Mouse (Mus musculus) heart, postnatal 0 days (tissue): Measurements from ENCODE around the gene Rhebl1. TPM values are rescaled to one million over a fixed set of nuclear protein-coding genes. Genes with fewer than 3 reads are reported as not detected.
A peak's percentile ranks its signal among the peaks of the same experiment; 100 is the strongest.

ENCODE experiments used
- ATAC-seq: fragments of 200-750 bp; cut with Nextera tagmentation; 2 replicates; pipeline ENCODE4 v1.8.0; 2017; ENCODE audit warnings: low read depth, moderate number of reproducible peaks, moderate library complexity; ENCODE audit not compliant: insufficient read depth
- DNase-seq: peaks from one replicate; pipeline ENCODE4 v3.0.0-alpha.2; 2016; ENCODE audit warnings: low spot score
- H3K27ac ChIP-seq: fragments of 300-500 bp; sonication (generic); 2 replicates; pipeline ENCODE4 v1.5.1; 2014; ENCODE audit warnings: low read depth, mild to moderate bottlenecking
- H3K27me3 ChIP-seq: fragments of 300-500 bp; sonication (generic); 2 replicates; pipeline ENCODE4 v1.6.1; 2014; ENCODE audit warnings: low read length, mixed read lengths; ENCODE audit not compliant: control insufficient read depth, insufficient read depth
- H3K36me3 ChIP-seq: fragments of 300-500 bp; sonication (generic); replicated peaks from 2 replicates; pipeline ENCODE4 v1.6.1; 2014; ENCODE audit warnings: low read length, mixed read lengths; ENCODE audit not compliant: control insufficient read depth, insufficient read depth
- H3K4me1 ChIP-seq: fragments of 300-500 bp; sonication (generic); 2 replicates; pipeline ENCODE4 v1.6.1; 2014; ENCODE audit warnings: antibody characterized with exemption; ENCODE audit not compliant: control insufficient read depth, insufficient read depth
- H3K4me2 ChIP-seq: fragments of 300-500 bp; sonication (generic); 2 replicates; pipeline ENCODE4 v1.6.1; 2014; ENCODE audit warnings: low read depth, mild to moderate bottlenecking, low read length, moderate library complexity
- H3K4me3 ChIP-seq: fragments of 300-500 bp; sonication (generic); 2 replicates; pipeline ENCODE4 v1.5.1; 2014; ENCODE audit warnings: low read depth, low read length
- H3K9ac ChIP-seq: fragments of 300-500 bp; sonication (generic); replicated peaks from 2 replicates; pipeline ENCODE4 v1.6.1; 2014; ENCODE audit warnings: low read depth, low read length, mixed read lengths
- H3K9me3 ChIP-seq: fragments of 300-500 bp; sonication (generic); replicated peaks from 2 replicates; pipeline ENCODE4 v1.6.1; 2016; ENCODE audit warnings: low read length; ENCODE audit not compliant: control insufficient read depth
- CTCF ChIP-seq: IDR thresholded peaks from 2 replicates; pipeline ENCODE4 v1.5.1; 2016; ENCODE audit warnings: antibody characterized with exemption, control low read depth, low read depth
- EP300 ChIP-seq: IDR thresholded peaks from 2 replicates; pipeline ENCODE4 v1.6.1; 2016; ENCODE audit warnings: antibody characterized with exemption, low read depth
- WGBS: fragments of 180-500 bp; shearing (Covaris S2); extraction: QIAGEN DNeasy Blood & Tissue Kit; methylation state at CpG from one replicate; pipeline ENCODE4 v1.1.7; 2014; 5-methylcytosine and 5-hydroxymethylcytosine counted together
- polyA plus RNA-seq: library from polyadenylated mRNA; unstranded; fragments of >200 nt; fragmentation: Nextera tagmentation; extraction: Ambion mirVana; gene quantifications from 2 replicates; pipeline ENCODE4 v1.2.1, GENCODE M21; 2015
- total RNA-seq: library from RNA; depleted of rRNA; stranded (reverse); fragments of >200 nt; gene quantifications from 2 replicates; pipeline ENCODE4 v1.2.3, GENCODE M21; 2014; ENCODE audit warnings: low replicate concordance

The Rhebl1 gene
- total and polyA plus RNA-seq, 2 experiments from 2014 or later: 4.1 to 12.6 TPM

DNA sequence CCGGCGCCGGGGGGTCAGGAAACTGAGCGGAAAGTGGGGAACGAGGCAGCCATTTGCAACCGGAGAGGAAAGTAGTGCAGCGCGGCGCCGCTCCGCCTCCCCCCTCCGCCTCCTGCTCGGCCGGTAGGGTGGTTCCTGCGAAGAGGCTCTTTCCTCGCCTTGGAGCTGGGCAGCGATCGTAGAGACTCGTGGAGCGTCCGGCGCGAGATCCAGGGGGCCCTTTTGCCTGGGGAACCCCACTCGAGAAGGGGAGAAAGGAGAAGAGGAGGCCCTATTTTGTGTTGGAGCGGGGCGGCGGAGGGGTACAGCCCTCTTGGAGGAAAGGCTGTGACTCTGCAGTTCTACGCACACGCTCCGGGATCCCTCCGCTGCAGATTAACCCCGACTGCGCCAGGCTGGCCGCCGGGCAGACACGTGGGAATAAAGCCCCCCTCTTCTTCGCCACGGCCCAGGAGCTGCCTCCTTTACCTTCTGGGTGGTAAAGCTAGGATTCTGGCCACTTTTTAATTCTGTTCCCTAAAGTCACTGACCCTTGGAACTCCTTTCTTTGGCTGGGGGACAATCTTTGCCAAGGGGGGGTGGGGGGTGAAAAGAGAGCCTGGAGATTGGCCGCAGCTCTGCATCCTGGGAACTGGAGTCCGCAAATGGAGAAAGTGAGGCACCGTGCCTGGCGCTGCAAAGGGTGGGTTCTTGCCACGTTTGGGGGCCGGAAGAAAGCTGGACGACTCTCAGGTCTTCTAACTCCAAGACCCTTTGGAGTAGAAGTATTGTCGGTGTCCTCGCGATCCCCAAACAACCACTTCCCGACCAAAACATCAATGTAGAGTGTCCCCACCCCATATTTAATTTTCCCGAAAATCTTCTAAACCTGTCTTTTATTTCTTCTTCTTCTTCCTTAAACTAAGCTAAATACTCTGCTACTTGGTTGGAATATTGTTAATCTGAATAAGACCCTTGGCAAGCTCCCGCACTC, 22.1 kb downstream of the Rhebl1 start:
- peak overlapping the region; percentile 100 for H3K9ac ChIP-seq
- no peaks in the 10 kb centered on the region for H3K9me3 ChIP-seq
- peak; percentile 98 for DNase-seq
- peaks cover 34% of the 10 kb centered on the region for H3K4me1 ChIP-seq
- under 1% methylated on average over 51 of the region's 51 CpGs for WGBS
- TF ChIP-seq EP300 (no peak; the same call in 1 of the 2 replicates), CTCF (no peak)
- peak overlapping the region; percentile 99 for H3K4me3 ChIP-seq
- H3K36me3 ChIP-seq: no peaks in the 10 kb centered on the region
- peak overlapping the region; percentile 99 for H3K27ac ChIP-seq
- no peaks in the 10 kb centered on the region for H3K27me3 ChIP-seq
- ATAC-seq: peak; percentile 80
- peak overlapping the region; percentile 98 for H3K4me2 ChIP-seq

DNA sequence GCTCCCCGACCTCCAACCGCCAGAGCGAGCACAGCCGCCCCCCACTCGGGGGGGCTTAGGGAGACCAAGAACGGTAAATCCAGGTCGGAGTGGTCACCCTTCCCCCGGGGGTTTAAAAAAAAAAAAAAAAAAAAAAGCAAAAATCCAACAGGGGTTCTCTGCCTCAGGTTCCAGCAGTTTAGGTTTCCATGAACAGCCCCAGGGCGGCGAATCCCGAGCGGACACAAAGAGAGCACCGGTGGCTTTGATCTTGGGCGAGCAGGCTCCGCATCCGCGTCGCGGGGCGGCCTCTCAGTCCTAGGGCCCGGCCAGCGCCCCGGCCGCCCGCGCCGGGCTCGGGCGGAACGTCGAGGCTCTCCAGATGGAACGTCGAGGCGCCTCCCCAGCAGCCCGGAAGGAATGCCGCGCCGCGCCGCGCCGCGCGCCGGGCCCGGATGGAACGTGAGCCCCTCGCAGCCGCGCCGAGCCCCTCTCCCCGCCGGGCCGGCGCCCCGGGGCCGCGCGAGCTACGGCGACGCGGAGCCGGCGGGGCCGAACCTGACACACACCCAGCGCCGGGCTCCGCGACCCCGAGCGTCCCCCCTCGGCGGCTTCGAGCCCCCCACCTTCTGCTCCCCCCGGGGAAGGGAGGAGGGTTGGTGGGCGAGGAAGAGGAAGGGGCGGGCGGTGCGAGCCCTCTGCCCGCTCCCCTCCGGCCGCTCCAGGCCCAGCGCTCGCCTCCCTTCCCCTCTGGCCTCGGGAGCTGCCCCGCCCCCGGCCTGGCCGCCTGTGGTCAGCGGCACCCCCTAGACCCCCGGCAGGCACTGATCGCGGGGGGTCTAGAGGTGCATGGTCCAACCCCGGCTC, 23.0 kb downstream of the Rhebl1 start, which contains the start of gene Kmt2d:
Kmt2d (minus strand) TSS at position 135 of the 846 bp plus-strand sequence.
- Histone ChIP-seq H3K9ac (peak within 1 kb of the TSS; percentile 100), H3K4me3 (peak within 1 kb of the TSS; percentile 99), H3K4me2 (peak within 1 kb of the TSS; percentile 98), H3K27ac (peak within 1 kb of the TSS; percentile 99), H3K4me1 (peaks cover 34% of the 10 kb centered on the region), H3K36me3 (peaks cover 3% of the 10 kb centered on the region), H3K27me3 (no peaks in the 10 kb centered on the region), H3K9me3 (no peaks in the 10 kb centered on the region)
- under 1% methylated on average over 60 of the region's 94 CpGs for WGBS
- peak; percentile 53 for ATAC-seq
- no peak for DNase-seq
- TF ChIP-seq EP300 (no peak), CTCF (no peak)

- no peak for ATAC-seq
- WGBS: 1% methylated on average over 16 of the region's 16 CpGs
- Histone ChIP-seq H3K27me3 (no peaks in the 10 kb centered on the region), H3K4me3 (peak overlapping the region; percentile 99), H3K9ac (peak overlapping the region; percentile 100), H3K9me3 (no peaks in the 10 kb centered on the region), H3K36me3 (peaks cover 12% of the 10 kb centered on the region), H3K4me1 (peaks cover 34% of the 10 kb centered on the region), H3K27ac (peak overlapping the region; percentile 99), H3K4me2 (peak overlapping the region; percentile 98)
- DNase-seq: no peak
- TF ChIP-seq EP300: no peak
- no peak for TF ChIP-seq CTCF
Measured at GRCm38 (mm10) chr15:98870179-98871069, 23.9 kb downstream of the Rhebl1 start.

DNA sequence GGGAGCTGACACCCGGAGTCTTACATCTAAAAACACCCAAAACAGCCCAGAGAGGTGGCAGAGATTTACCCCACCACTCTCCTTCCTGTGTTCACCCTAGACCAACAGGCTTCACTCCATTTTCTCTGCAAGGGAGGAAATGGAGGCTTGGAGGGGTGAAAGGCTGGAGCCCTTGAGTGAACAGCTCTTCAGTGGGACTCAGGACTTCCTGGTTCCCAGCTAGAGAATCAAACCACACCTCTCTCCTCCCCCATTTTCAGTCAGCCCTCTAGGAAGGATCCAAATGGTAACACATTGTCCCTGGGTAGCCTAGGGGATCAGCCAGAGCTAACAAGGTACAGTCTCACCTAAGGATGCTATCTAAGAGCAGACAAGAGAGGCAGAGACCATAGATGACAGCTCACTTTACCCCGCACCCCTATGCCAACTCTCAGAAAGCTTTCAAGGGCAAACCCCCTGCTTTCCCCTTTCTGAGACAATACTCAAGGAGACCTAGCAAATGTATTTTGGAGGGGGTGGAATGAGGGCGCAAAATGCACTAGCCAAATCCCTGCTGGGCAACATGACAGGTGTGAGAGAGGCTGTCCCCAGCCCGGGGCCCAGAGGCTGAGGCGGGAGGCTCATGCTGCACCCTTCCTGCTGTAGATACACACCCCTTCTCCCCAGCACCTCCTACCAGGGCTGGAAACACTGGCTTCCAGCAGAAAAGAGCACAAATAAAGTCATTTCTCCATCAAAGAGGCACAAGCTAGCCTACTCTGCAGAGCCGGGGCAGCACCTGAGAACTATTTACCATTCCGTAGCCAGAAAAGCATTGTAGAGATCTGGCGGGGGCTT, 24.8 kb downstream of the Rhebl1 start:
- Histone ChIP-seq H3K4me2 (peak overlapping the region; percentile 98), H3K36me3 (peaks cover 21% of the 10 kb centered on the region), H3K4me1 (peaks cover 34% of the 10 kb centered on the region), H3K9ac (peak overlapping the region; percentile 100), H3K27ac (peak overlapping the region; percentile 99), H3K4me3 (peak overlapping the region; percentile 99), H3K9me3 (no peaks in the 10 kb centered on the region), H3K27me3 (no peaks in the 10 kb centered on the region)
- TF ChIP-seq EP300: no peak
- peak; percentile 26 for DNase-seq
- 3% methylated on average over 8 of the region's 8 CpGs for WGBS
- ATAC-seq: no peak
